Mouse (Mus musculus): ENCODE measurements around the gene Spaar.

The Spaar gene

DNA sequence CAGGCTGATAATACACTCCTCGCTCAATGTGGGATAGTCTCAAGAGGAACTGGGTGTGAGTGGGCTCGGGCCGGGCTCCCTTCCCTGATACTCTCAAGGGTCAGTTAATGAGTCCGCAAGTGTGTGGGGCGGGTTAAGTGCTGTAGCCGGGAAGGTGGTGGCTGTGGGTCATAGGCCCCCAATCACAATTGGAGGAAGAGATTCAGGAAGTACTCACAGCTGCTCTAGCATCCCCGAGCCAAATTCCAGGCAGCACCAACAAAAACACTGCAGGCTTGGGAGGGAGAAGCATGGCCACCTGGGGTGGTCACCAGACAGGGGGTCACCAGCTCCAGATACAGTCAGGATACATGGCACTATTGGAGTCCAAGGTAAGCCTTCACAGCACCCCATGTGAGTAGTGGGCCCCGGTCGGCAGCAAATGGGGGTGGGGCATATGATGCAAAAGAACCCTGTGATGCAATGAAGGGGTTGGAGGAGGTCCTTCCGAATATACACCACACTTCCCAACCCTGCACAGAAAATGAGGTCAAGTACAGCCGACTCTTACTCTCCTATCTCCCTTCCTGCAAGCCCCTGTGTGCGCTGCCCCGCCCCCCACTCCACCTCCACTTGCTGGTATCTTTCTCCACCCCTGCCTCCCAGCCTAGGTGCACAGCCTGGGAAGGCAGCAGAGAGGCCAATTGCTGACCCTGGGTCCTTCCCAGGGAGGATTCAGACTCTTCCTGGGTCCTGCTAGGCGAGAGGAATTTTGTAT, at the start of gene Spaar:
Spaar (plus strand) TSS at position 241 of the 757 bp plus-strand sequence.
- no peaks in the 10 kb centered on the region; the same call in 1 of the 2 replicates for H3K27me3 ChIP-seq (ENCODE audit: control insufficient read depth, insufficient read depth, low read length, poor library complexity, severe bottlenecking)
- H3K36me3 ChIP-seq (ENCODE audit: control insufficient read depth, insufficient read depth, low read length, poor library complexity, severe bottlenecking): no peaks in the 10 kb centered on the region
- no peak for DNase-seq (ENCODE audit: low read depth, low spot score)

GRCm38 (mm10) chr4:43690021-43690420, 39.8 kb upstream of the Spaar start:
- no peaks in the 10 kb centered on the region for H3K27me3 ChIP-seq (ENCODE audit: control insufficient read depth, insufficient read depth, low read length, poor library complexity, severe bottlenecking)
- DNase-seq (ENCODE audit: low read depth, low spot score): no peak

DNA sequence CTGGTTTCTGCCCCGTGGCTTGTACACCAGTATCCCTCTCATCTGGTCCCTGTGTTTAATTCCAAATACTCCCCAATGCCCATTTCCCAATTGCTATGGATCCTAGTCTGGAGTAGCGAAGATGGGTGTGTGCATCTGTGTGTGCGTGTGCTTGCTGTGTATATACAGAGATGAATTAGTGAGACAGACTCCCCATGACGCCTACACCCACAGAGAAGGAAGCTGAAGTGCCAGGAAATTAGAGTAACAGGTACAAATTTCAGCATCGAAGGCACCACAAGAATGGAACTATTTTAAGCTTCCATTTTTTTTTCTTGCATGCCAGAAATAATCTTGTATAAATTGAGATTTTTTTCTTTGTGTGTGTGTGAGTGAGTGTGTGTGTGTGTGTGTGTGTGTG, 38.8 kb upstream of the Spaar start:
- no peak for DNase-seq (ENCODE audit: low read depth, low spot score)
- no peaks in the 10 kb centered on the region for H3K27me3 ChIP-seq (ENCODE audit: control insufficient read depth, insufficient read depth, low read length, poor library complexity, severe bottlenecking)
- H3K36me3 ChIP-seq (ENCODE audit: control insufficient read depth, insufficient read depth, low read length, poor library complexity, severe bottlenecking): no peaks in the 10 kb centered on the region

More at GRCm38 (mm10) chr4:43690021-43690420, 39.8 kb upstream of the Spaar start:
- no peaks in the 10 kb centered on the region for H3K36me3 ChIP-seq (ENCODE audit: control insufficient read depth, insufficient read depth, low read length, poor library complexity, severe bottlenecking)

GRCm38 (mm10) chr4:43693806-43694241, 36.0 kb upstream of the Spaar start:
- no peaks in the 10 kb centered on the region for H3K27me3 ChIP-seq (ENCODE audit: control insufficient read depth, insufficient read depth, low read length, poor library complexity, severe bottlenecking)
- DNase-seq (ENCODE audit: low read depth, low spot score): no peak
- no peaks in the 10 kb centered on the region for H3K36me3 ChIP-seq (ENCODE audit: control insufficient read depth, insufficient read depth, low read length, poor library complexity, severe bottlenecking)

GRCm38 (mm10) chr4:43694439-43695248, 35.2 kb upstream of the Spaar start:
- no peaks in the 10 kb centered on the region for H3K27me3 ChIP-seq (ENCODE audit: control insufficient read depth, insufficient read depth, low read length, poor library complexity, severe bottlenecking)
- DNase-seq (ENCODE audit: low read depth, low spot score): no peak
- no peaks in the 10 kb centered on the region for H3K36me3 ChIP-seq (ENCODE audit: control insufficient read depth, insufficient read depth, low read length, poor library complexity, severe bottlenecking)

DNA sequence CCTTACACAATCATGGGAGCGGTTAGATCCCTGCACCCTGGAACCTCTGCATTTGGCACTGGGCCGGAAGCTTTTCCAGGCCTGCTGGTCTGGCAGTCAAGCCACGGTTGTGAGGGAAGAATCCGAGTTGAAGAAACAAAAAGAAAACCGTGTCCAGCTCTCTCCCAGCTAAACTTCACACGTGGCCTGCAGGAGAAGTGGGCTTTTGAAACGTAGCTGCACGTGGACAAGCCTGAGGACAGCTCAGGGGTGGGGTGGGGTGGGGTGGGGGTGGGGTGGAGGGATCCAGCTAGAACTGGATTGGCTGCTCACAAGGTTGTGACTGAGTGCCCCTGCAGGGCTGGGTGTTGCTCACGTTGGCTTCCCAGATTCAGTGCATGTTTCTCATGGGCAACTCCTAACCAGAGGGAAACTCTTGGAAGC, 34.6 kb upstream of the Spaar start:
- Histone ChIP-seq H3K36me3 (ENCODE audit: control insufficient read depth, insufficient read depth, low read length, poor library complexity, severe bottlenecking) (no peaks in the 10 kb centered on the region), H3K27me3 (ENCODE audit: control insufficient read depth, insufficient read depth, low read length, poor library complexity, severe bottlenecking) (no peaks in the 10 kb centered on the region)
- no peak for DNase-seq (ENCODE audit: low read depth, low spot score)

DNA sequence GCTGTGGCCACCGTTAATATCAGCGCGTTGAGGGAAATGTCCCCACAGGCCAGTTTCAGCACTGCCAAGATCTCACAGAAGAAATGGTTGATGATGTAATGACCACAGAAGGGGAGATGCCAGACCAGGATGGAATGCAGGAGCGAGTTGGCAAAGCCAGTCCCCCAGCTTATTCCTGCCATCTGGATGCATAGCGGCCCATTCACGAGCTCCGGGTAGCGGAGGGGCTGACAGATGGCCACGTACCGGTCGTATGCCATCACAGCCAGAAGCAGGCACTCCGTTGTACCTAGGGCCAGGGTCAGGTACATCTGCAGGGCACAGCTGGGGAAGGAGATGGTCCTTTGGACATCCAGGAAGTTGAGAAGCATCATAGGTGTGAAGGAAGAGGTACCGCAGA, 33.3 kb upstream of the Spaar start:
- no peak for DNase-seq (ENCODE audit: low read depth, low spot score)
- H3K27me3 ChIP-seq (ENCODE audit: control insufficient read depth, insufficient read depth, low read length, poor library complexity, severe bottlenecking): no peaks in the 10 kb centered on the region
- H3K36me3 ChIP-seq (ENCODE audit: control insufficient read depth, insufficient read depth, low read length, poor library complexity, severe bottlenecking): no peaks in the 10 kb centered on the region

DNA sequence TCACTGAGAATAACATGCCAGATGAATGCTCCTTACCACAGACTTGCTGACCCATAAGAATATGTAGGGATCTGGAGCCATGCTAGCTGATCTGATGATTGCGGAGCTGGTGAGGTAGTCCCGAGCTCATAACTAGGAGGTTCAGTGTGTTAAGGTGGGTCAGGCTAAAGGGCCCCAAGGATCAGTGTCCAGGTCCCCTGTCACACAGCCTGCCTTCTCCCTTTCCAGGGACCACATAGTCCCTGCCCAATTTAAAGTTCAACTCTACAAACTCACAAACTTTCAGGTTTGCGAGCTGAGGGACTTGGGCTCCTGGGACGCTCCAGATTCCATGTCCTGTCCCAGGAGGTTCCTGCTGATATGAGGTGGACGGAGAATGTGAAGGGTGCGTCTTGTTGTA, 29.1 kb upstream of the Spaar start, which contains the start of gene Olfr70:
Olfr70 (minus strand) TSS at position 101 of the 400 bp plus-strand sequence.
- no peak for DNase-seq (ENCODE audit: low read depth, low spot score)
- no peaks in the 10 kb centered on the region for H3K27me3 ChIP-seq (ENCODE audit: control insufficient read depth, insufficient read depth, low read length, poor library complexity, severe bottlenecking)
- H3K36me3 ChIP-seq (ENCODE audit: control insufficient read depth, insufficient read depth, low read length, poor library complexity, severe bottlenecking): no peaks in the 10 kb centered on the region

DNA sequence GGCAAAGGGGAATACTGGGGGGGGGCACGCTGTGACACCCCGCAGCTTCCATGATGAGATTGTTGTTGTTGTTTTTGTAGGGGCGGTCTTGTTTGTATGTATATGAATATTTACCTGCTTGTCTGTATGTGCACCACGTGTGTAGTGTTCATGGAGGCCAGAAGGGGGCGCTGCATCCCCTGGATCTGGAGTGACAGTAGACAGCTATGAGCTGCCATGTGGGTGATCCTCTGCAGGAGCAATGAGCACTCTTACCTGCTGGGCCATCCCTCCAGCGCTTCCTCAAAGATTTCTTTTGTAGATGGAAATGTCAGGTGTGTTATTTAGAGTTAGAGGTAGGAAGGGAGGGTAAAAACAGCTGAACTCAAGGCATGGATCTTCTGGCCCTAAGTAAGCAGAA, 26.4 kb upstream of the Spaar start:
- no peaks in the 10 kb centered on the region for H3K27me3 ChIP-seq (ENCODE audit: control insufficient read depth, insufficient read depth, low read length, poor library complexity, severe bottlenecking)
- H3K36me3 ChIP-seq (ENCODE audit: control insufficient read depth, insufficient read depth, low read length, poor library complexity, severe bottlenecking): no peaks in the 10 kb centered on the region
- no peak for DNase-seq (ENCODE audit: low read depth, low spot score)

DNA sequence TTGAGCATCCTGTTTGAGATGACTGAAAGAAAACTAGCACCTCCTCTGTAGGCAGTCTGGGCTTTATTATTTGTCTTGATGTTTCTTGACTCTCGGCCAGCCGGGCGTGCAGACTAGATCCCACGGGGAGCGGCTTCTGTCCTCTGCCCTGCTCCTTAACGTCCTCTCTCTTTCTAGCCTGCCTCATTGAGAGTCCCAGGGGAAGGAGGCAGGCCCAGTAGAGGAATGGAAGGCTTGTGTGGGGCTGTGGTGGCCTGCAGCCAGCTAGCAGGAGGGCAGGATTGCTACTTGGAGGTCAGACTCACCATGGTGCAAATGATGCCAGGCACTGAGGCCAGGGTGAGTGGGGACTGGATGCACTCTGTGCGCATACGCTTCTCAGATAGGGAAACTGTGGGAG, 26.0 kb upstream of the Spaar start:
- DNase-seq (ENCODE audit: low read depth, low spot score): no peak
- no peaks in the 10 kb centered on the region for H3K36me3 ChIP-seq (ENCODE audit: control insufficient read depth, insufficient read depth, low read length, poor library complexity, severe bottlenecking)
- H3K27me3 ChIP-seq (ENCODE audit: control insufficient read depth, insufficient read depth, low read length, poor library complexity, severe bottlenecking): no peaks in the 10 kb centered on the region

GRCm38 (mm10) chr4:43705991-43706390, 23.8 kb upstream of the Spaar start:
- H3K27me3 ChIP-seq (ENCODE audit: control insufficient read depth, insufficient read depth, low read length, poor library complexity, severe bottlenecking): no peaks in the 10 kb centered on the region
- no peak for DNase-seq (ENCODE audit: low read depth, low spot score)
- no peaks in the 10 kb centered on the region for H3K36me3 ChIP-seq (ENCODE audit: control insufficient read depth, insufficient read depth, low read length, poor library complexity, severe bottlenecking)

DNA sequence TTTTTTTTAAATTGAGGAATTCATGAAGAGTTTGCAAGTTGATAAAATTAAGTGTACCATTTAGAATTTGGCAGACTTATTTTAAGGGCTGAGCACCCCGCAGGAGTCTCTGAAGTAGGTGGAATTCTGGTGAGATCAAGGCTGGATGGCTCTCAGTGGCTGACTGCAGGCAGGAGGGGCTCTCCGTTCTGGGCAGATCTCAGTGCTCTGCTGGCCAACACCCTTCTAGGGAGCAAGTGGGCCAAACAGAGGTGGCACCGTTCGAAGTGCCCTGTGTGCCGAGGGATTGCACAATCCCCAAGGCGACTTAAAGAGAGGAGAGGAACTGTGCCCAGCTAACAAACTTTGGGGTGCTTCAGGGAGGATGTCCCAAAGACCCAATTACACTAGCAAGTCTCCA, 20.0 kb upstream of the Spaar start, which contains the start of gene Olfr71:
Olfr71 (minus strand) TSS at position 387 of the 400 bp plus-strand sequence.
- Histone ChIP-seq H3K36me3 (ENCODE audit: control insufficient read depth, insufficient read depth, low read length, poor library complexity, severe bottlenecking) (no peaks in the 10 kb centered on the region), H3K27me3 (ENCODE audit: control insufficient read depth, insufficient read depth, low read length, poor library complexity, severe bottlenecking) (no peaks in the 10 kb centered on the region)
- DNase-seq (ENCODE audit: low read depth, low spot score): no peak

DNA sequence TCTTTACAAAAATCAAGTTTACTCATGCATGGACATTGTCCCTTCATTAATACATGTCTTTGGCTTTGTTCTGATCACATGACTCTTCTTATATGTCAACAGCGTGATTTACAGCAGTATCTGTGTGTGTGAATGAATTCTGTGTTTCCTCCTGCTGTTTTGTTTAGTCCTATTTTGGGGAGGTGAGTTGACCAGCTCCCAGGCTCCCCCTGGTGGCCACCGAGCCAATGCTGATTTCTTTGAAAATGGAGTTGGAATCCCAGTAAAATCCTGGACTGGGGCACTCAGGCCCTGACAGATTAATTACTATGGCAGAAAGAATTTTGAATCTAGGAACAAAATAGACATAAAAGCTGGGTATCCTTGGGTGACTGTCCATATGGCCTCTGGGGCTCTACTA, 18.0 kb upstream of the Spaar start:
- DNase-seq (ENCODE audit: low read depth, low spot score): peak; percentile 76
- no peaks in the 10 kb centered on the region for H3K27me3 ChIP-seq (ENCODE audit: control insufficient read depth, insufficient read depth, low read length, poor library complexity, severe bottlenecking)
- H3K36me3 ChIP-seq (ENCODE audit: control insufficient read depth, insufficient read depth, low read length, poor library complexity, severe bottlenecking): no peaks in the 10 kb centered on the region

DNA sequence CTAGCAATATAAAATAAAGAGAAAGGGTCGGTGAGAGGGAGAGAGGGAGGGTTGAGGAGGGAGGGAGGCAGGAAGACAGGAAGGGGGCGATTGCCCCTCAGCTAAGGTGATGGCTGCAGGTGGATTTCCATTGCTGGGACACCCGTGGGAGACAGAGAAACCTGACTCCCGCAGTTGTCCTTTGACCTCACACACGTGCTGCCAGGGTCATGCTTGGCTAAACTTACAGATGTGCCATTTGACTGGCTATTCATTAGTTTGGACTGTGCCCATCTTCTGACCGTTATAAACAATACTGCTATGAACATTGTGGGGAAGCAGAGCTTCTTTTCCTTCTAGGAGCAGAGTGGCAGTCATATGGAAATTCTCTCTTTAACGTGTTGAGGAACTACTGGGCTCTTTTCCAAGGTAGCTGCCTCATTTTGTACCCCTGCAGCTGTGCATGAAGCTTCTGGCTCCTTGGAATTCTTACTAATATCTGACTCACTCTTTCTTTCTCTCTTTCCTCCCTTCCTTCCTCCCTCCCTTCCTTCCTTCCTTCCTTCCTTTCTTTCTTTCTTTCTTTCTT, 16.1 kb upstream of the Spaar start:
- Histone ChIP-seq H3K27me3 (ENCODE audit: control insufficient read depth, insufficient read depth, low read length, poor library complexity, severe bottlenecking) (no peaks in the 10 kb centered on the region), H3K36me3 (ENCODE audit: control insufficient read depth, insufficient read depth, low read length, poor library complexity, severe bottlenecking) (no peaks in the 10 kb centered on the region)
- DNase-seq (ENCODE audit: low read depth, low spot score): no peak

Data from splenic B cell, adult 2 months (primary cell).